Mouse (Mus musculus) liver, embryonic 12.5 days (tissue): Measurements from ENCODE around the gene Qrfpr. TPM values are rescaled to one million over a fixed set of nuclear protein-coding genes. Genes with fewer than 3 reads are reported as not detected.

Experiments
- ATAC-seq: fragments of 200-750 bp; cut with Nextera tagmentation; 2 replicates; pipeline ENCODE4 v1.8.0; 2017; ENCODE audit warnings: moderate number of reproducible peaks, mild to moderate bottlenecking, moderate library complexity
- H3K27ac ChIP-seq: fragments of 300-500 bp; sonication (generic); 2 replicates; pipeline ENCODE4 v1.5.1; 2016; ENCODE audit warnings: mild to moderate bottlenecking
- H3K27me3 ChIP-seq: fragments of 300-500 bp; sonication (generic); replicated peaks from 2 replicates; pipeline ENCODE4 v1.6.1; 2016; ENCODE audit warnings: mild to moderate bottlenecking, moderate library complexity
- H3K36me3 ChIP-seq: fragments of 300-500 bp; sonication (generic); 2 replicates; pipeline ENCODE4 v1.6.1; 2016; ENCODE audit warnings: mild to moderate bottlenecking, moderate library complexity
- H3K4me1 ChIP-seq: fragments of 300-500 bp; sonication (generic); 2 replicates; pipeline ENCODE4 v1.6.1; 2016
- H3K4me2 ChIP-seq: fragments of 300-500 bp; sonication (generic); 2 replicates; pipeline ENCODE4 v1.6.1; 2016; ENCODE audit warnings: mild to moderate bottlenecking, moderate library complexity
- H3K4me3 ChIP-seq: fragments of 300-500 bp; sonication (generic); 2 replicates; pipeline ENCODE4 v1.5.1; 2016; ENCODE audit warnings: mild to moderate bottlenecking, moderate library complexity
- H3K9ac ChIP-seq: fragments of 300-500 bp; sonication (generic); 2 replicates; pipeline ENCODE4 v1.6.1; 2016; ENCODE audit warnings: mild to moderate bottlenecking, moderate library complexity
- H3K9me3 ChIP-seq: fragments of 300-500 bp; sonication (generic); replicated peaks from 2 replicates; pipeline ENCODE4 v1.6.1; 2016; ENCODE audit warnings: mild to moderate bottlenecking, moderate library complexity
- WGBS: fragments of 180-500 bp; shearing (Covaris S2); methylation state at CpG from one replicate; pipeline ENCODE4 v1.1.7; 2016; ENCODE audit not compliant: insufficient replicate concordance; 5-methylcytosine and 5-hydroxymethylcytosine counted together
- polyA plus RNA-seq: library from polyadenylated mRNA; unstranded; fragments of >200 nt; fragmentation: Nextera tagmentation; extraction: Ambion mirVana; gene quantifications from 2 replicates; pipeline ENCODE4 v1.2.1, GENCODE M21; 2016

The Qrfpr gene
- polyA plus RNA-seq, 1 experiment from 2014 or later = not detected

- Histone ChIP-seq H3K27me3 (no peaks in the 10 kb centered on the region), H3K36me3 (no peaks in the 10 kb centered on the region), H3K9me3 (no peaks in the 10 kb centered on the region), H3K4me3 (no peak overlapping the region), H3K9ac (no peak overlapping the region), H3K4me2 (no peak overlapping the region), H3K4me1 (no peaks in the 10 kb centered on the region), H3K27ac (no peak overlapping the region)
- ATAC-seq = no peak
These were observed 83.1 kb downstream of the Qrfpr start for GRCm38 (mm10) chr3:36138996-36139395.

GRCm38 (mm10) chr3:36138171-36138660 lies 83.9 kb downstream of the Qrfpr start:
- 41% methylated on average over 1 of the region's 1 CpGs for WGBS

GRCm38 (mm10) chr3:36137560-36137959 lies 84.6 kb downstream of the Qrfpr start:
- no peak overlapping the region for H3K27ac ChIP-seq
- H3K9me3 ChIP-seq = no peaks in the 10 kb centered on the region
- WGBS = 36% methylated on average over 2 of the region's 2 CpGs
- no peak overlapping the region for H3K9ac ChIP-seq
- no peaks in the 10 kb centered on the region for H3K4me1 ChIP-seq
- ATAC-seq = no peak
- H3K36me3 ChIP-seq = no peaks in the 10 kb centered on the region
- no peaks in the 10 kb centered on the region for H3K27me3 ChIP-seq
- H3K4me2 ChIP-seq = no peak overlapping the region
- H3K4me3 ChIP-seq = no peak overlapping the region

More at GRCm38 (mm10) chr3:36138171-36138660, 83.9 kb downstream of the Qrfpr start:
- Histone ChIP-seq H3K9me3 (no peaks in the 10 kb centered on the region), H3K9ac (no peak overlapping the region), H3K4me3 (no peak overlapping the region), H3K27me3 (no peaks in the 10 kb centered on the region), H3K4me1 (no peaks in the 10 kb centered on the region), H3K4me2 (no peak overlapping the region), H3K36me3 (no peaks in the 10 kb centered on the region), H3K27ac (no peak overlapping the region)
- ATAC-seq = no peak

GRCm38 (mm10) chr3:36136152-36136551 lies 86.0 kb downstream of the Qrfpr start:
- H3K9me3 ChIP-seq = no peaks in the 10 kb centered on the region

More at GRCm38 (mm10) chr3:36136152-36136551, 86.0 kb downstream of the Qrfpr start:
- H3K9ac ChIP-seq = no peak overlapping the region
- no peaks in the 10 kb centered on the region for H3K27me3 ChIP-seq
- no peak for ATAC-seq
- H3K4me3 ChIP-seq = no peak overlapping the region
- no peak overlapping the region for H3K4me2 ChIP-seq
- H3K27ac ChIP-seq = no peak overlapping the region
- no peaks in the 10 kb centered on the region for H3K36me3 ChIP-seq
- H3K4me1 ChIP-seq = no peaks in the 10 kb centered on the region

Other genes starting within 250 kb of the Qrfpr start
- 15.3 and 18.2 TPM in 2 replicates for gene Mccc1, start 221.6 kb downstream of the Qrfpr start, polyA plus RNA-seq
- not detected in 2 replicates for gene Ccdc144b, start 168.8 kb downstream of the Qrfpr start, polyA plus RNA-seq
- 42.0 and 44.4 TPM in 2 replicates for gene Acad9, start 156.3 kb downstream of the Qrfpr start, polyA plus RNA-seq
- gene D3Ertd254e, start 71.3 kb downstream of the Qrfpr start, polyA plus RNA-seq = 1.7 and 2.2 TPM in 2 replicates